Mouse (Mus musculus): ENCODE measurements at regions not wholly inside any gene's neighbourhood (a gene's known extent, or its start where the extent isn't known, plus 50 kb on each side); places are given as distances from the start of the nearest gene placed in this dataset.

DNA sequence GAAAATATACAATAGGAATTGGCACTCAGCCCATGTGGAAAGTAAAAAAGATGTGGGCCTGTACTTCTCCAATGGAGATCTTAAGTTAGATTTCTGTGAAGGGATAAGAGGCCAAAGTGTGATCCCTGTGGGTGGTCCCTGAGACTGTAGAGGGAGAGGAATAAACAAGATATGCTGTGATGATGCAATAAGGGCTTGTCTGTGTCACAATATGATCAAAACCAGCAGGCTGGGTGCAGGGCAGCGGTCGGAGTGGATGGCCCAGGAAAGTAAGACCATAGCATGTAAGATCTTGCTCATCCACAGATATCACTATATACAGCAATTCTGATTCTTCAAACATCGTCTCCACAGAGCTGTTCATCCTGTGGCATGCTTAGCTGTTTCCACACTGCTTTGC is 188.3 kb upstream of the Vwde start:
- H3K36me3 ChIP-seq (replicated peaks; ENCODE audit: control insufficient read depth, insufficient read depth, low read length) = no peaks in the 10 kb centered on the region

GRCm38 (mm10) chr6:13384469-13384868 is 159.7 kb upstream of the Vwde start:
- Histone ChIP-seq H3K4me3 (ENCODE audit: low read depth, low read length) (no peak overlapping the region), H3K27ac (ENCODE audit: low read depth) (no peak overlapping the region), H3K9ac (replicated peaks; ENCODE audit: low read depth, low read length) (no peak overlapping the region), H3K36me3 (replicated peaks; ENCODE audit: control insufficient read depth, insufficient read depth, low read length) (no peaks in the 10 kb centered on the region), H3K4me1 (ENCODE audit: control insufficient read depth, insufficient read depth) (no peaks in the 10 kb centered on the region), H3K4me2 (ENCODE audit: low read depth, low read length) (no peak overlapping the region), H3K9me3 (replicated peaks; ENCODE audit: control insufficient read depth, low read length) (no peaks in the 10 kb centered on the region), H3K27me3 (ENCODE audit: control insufficient read depth, insufficient read depth, low read length) (no peaks in the 10 kb centered on the region)
- ATAC-seq (ENCODE audit: insufficient read depth, low read depth) (no peak), DNase-seq (ENCODE audit: low spot score) (no peak)
- TF ChIP-seq EP300 (IDR thresholded peaks at IDR 0.05; ENCODE audit: low read depth) (no peak), CTCF (IDR thresholded peaks at IDR 0.05; ENCODE audit: low read depth) (no peak)
- WGBS = 80% methylated on average over 1 of the region's 1 CpGs

More for the DNA sequence above, 188.3 kb upstream of the Vwde start:
- Histone ChIP-seq H3K4me1 (ENCODE audit: control insufficient read depth, insufficient read depth) (no peaks in the 10 kb centered on the region), H3K4me2 (ENCODE audit: low read depth, low read length) (no peak overlapping the region), H3K27ac (ENCODE audit: low read depth) (no peak overlapping the region), H3K27me3 (ENCODE audit: control insufficient read depth, insufficient read depth, low read length) (no peaks in the 10 kb centered on the region), H3K4me3 (ENCODE audit: low read depth, low read length) (no peak overlapping the region), H3K9ac (replicated peaks; ENCODE audit: low read depth, low read length) (no peak overlapping the region), H3K9me3 (replicated peaks; ENCODE audit: control insufficient read depth, low read length) (no peaks in the 10 kb centered on the region)
- ATAC-seq (ENCODE audit: insufficient read depth, low read depth) (no peak), DNase-seq (ENCODE audit: low spot score) (no peak)
- TF ChIP-seq CTCF (IDR thresholded peaks at IDR 0.05; ENCODE audit: low read depth) = no peak
- no peak for TF ChIP-seq EP300 (IDR thresholded peaks at IDR 0.05; ENCODE audit: low read depth)
- WGBS = 79% methylated on average over 3 of the region's 3 CpGs

DNA sequence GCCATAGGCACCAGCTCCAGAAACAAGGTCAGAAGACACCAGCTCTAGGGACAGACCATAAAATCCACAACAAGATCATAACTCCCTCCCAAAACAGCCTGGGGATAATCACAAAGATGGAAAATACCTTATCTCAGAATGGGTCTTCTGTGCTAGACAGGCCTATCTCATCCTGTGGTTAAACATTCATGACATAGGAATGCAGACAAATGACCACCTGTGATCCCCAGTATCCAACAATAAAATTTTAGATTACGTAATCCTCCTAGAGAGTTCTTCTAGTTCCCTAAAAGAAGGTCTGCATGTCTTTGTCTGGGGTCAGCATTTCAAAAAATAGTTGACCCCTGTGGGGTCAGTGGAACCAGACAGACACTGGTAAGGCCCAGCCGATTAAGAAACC is 158.4 kb upstream of the Vwde start:
- Histone ChIP-seq H3K4me2 (ENCODE audit: low read depth, low read length) (no peak overlapping the region), H3K4me1 (ENCODE audit: control insufficient read depth, insufficient read depth) (no peaks in the 10 kb centered on the region), H3K27ac (ENCODE audit: low read depth) (no peak overlapping the region), H3K9ac (replicated peaks; ENCODE audit: low read depth, low read length) (no peak overlapping the region), H3K4me3 (ENCODE audit: low read depth, low read length) (no peak overlapping the region), H3K27me3 (ENCODE audit: control insufficient read depth, insufficient read depth, low read length) (no peaks in the 10 kb centered on the region), H3K9me3 (replicated peaks; ENCODE audit: control insufficient read depth, low read length) (no peaks in the 10 kb centered on the region), H3K36me3 (replicated peaks; ENCODE audit: control insufficient read depth, insufficient read depth, low read length) (no peaks in the 10 kb centered on the region)
- DNase-seq (ENCODE audit: low spot score) (no peak), ATAC-seq (ENCODE audit: insufficient read depth, low read depth) (no peak)
- TF ChIP-seq CTCF (IDR thresholded peaks at IDR 0.05; ENCODE audit: low read depth) = no peak
- no peak for TF ChIP-seq EP300 (IDR thresholded peaks at IDR 0.05; ENCODE audit: low read depth)
- 74% methylated on average over 2 of the region's 2 CpGs for WGBS

DNA sequence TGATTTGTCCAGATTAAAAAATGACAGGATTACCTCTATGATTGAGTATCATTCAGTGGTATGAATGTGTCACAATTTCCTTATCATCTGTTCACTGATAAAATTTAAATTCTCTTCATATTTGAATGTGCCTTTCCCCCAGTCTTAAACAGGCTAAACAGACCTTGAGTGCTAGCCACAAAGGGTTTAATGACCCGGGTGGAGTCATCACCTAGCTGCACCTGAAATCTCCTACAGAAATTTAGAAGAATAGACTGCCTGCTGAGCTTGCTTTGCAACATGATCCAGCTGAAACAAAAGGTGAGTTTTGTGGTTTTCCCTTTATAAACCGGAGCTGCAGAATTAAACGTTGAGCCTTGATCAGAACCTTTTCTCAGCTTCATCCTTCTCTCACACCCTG is 156.1 kb upstream of the Vwde start:
- Histone ChIP-seq H3K27me3 (ENCODE audit: control insufficient read depth, insufficient read depth, low read length) (no peaks in the 10 kb centered on the region), H3K4me3 (ENCODE audit: low read depth, low read length) (no peak overlapping the region), H3K4me1 (ENCODE audit: control insufficient read depth, insufficient read depth) (no peaks in the 10 kb centered on the region), H3K9ac (replicated peaks; ENCODE audit: low read depth, low read length) (no peak overlapping the region), H3K27ac (ENCODE audit: low read depth) (no peak overlapping the region), H3K4me2 (ENCODE audit: low read depth, low read length) (no peak overlapping the region), H3K36me3 (replicated peaks; ENCODE audit: control insufficient read depth, insufficient read depth, low read length) (no peaks in the 10 kb centered on the region), H3K9me3 (replicated peaks; ENCODE audit: control insufficient read depth, low read length) (no peaks in the 10 kb centered on the region)
- 50% methylated on average over 3 of the region's 3 CpGs for WGBS
- TF ChIP-seq CTCF (IDR thresholded peaks at IDR 0.05; ENCODE audit: low read depth) (no peak), EP300 (IDR thresholded peaks at IDR 0.05; ENCODE audit: low read depth) (no peak)
- no peak for ATAC-seq (ENCODE audit: insufficient read depth, low read depth)
- DNase-seq (ENCODE audit: low spot score) = no peak

- TF ChIP-seq CTCF (IDR thresholded peaks at IDR 0.05; ENCODE audit: low read depth) (no peak), EP300 (IDR thresholded peaks at IDR 0.05; ENCODE audit: low read depth) (no peak)
Observed at GRCm38 (mm10) chr6:13379727-13380126, 155.0 kb upstream of the Vwde start.

DNA sequence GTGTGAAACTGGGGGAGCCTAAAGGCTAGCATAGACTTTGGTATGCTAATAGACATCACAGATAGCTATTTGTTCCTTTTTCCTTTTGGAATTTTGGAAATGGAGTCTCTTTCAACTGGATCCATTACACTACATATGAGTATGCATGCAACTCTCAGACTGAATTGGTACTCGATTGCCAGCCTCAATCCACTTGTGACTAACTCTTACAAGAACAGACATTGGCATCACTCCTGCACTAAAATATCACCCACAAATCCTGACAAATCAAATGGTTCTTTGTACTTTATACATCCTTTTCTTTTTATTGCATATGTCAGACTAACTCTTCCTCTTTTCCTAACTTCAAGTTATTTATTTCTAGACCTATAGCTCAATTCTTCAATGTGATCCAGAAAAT is 149.1 kb upstream of the Vwde start:
- 70% methylated on average over 1 of the region's 1 CpGs for WGBS
- Histone ChIP-seq H3K4me3 (ENCODE audit: low read depth, low read length) (no peak overlapping the region), H3K4me1 (ENCODE audit: control insufficient read depth, insufficient read depth) (no peaks in the 10 kb centered on the region), H3K27me3 (ENCODE audit: control insufficient read depth, insufficient read depth, low read length) (no peaks in the 10 kb centered on the region), H3K9me3 (replicated peaks; ENCODE audit: control insufficient read depth, low read length) (no peaks in the 10 kb centered on the region), H3K4me2 (ENCODE audit: low read depth, low read length) (no peak overlapping the region), H3K27ac (ENCODE audit: low read depth) (no peak overlapping the region), H3K36me3 (replicated peaks; ENCODE audit: control insufficient read depth, insufficient read depth, low read length) (no peaks in the 10 kb centered on the region), H3K9ac (replicated peaks; ENCODE audit: low read depth, low read length) (no peak overlapping the region)
- ATAC-seq (ENCODE audit: insufficient read depth, low read depth) (no peak), DNase-seq (ENCODE audit: low spot score) (no peak)
- no peak for TF ChIP-seq EP300 (IDR thresholded peaks at IDR 0.05; ENCODE audit: low read depth)
- no peak for TF ChIP-seq CTCF (IDR thresholded peaks at IDR 0.05; ENCODE audit: low read depth)

More at GRCm38 (mm10) chr6:13379727-13380126, 155.0 kb upstream of the Vwde start:
- H3K9ac ChIP-seq (replicated peaks; ENCODE audit: low read depth, low read length) = no peak overlapping the region
- no peaks in the 10 kb centered on the region for H3K36me3 ChIP-seq (replicated peaks; ENCODE audit: control insufficient read depth, insufficient read depth, low read length)
- H3K27ac ChIP-seq (ENCODE audit: low read depth) = no peak overlapping the region
- H3K27me3 ChIP-seq (ENCODE audit: control insufficient read depth, insufficient read depth, low read length) = no peaks in the 10 kb centered on the region
- H3K4me2 ChIP-seq (ENCODE audit: low read depth, low read length) = no peak overlapping the region
- DNase-seq (ENCODE audit: low spot score) (no peak), ATAC-seq (ENCODE audit: insufficient read depth, low read depth) (no peak)
- no peak overlapping the region for H3K4me3 ChIP-seq (ENCODE audit: low read depth, low read length)
- H3K4me1 ChIP-seq (ENCODE audit: control insufficient read depth, insufficient read depth) = no peaks in the 10 kb centered on the region
- H3K9me3 ChIP-seq (replicated peaks; ENCODE audit: control insufficient read depth, low read length) = no peaks in the 10 kb centered on the region

Measured in heart, postnatal 0 days (tissue).